Mouse (Mus musculus): ENCODE results near the gene Glb1l3. TPM values are rescaled to one million over a fixed set of nuclear protein-coding genes. Genes with fewer than 3 reads are reported as not detected.
"Not testable (repeated sequence)": the region's sequence is repeated elsewhere in the genome, so short reads cannot be mapped to it uniquely, and the experiment has no call there.

Glb1l3 gene
- polyA plus RNA-seq (2014; fragmentation: Nextera tagmentation; extraction: Ambion mirVana) = not detected in 2 replicates

GRCm38 (mm10) chr9:26860751-26861150, at the start of gene Glb1l3:
TSS of gene Glb1l3 (minus strand) at chr9:26860890.
- H3K27ac ChIP-seq (replicated peaks; ENCODE audit: low read depth, low read length) = no peak within 1 kb of the TSS
- H3K36me3 ChIP-seq (ENCODE audit: control insufficient read depth, insufficient read depth, low read length) = no peaks in the 10 kb centered on the region
- 85% methylated on average over 5 of the region's 5 CpGs for WGBS
- H3K27me3 ChIP-seq (ENCODE audit: control insufficient read depth, insufficient read depth, low read length) = no peaks in the 10 kb centered on the region
- H3K4me1 ChIP-seq (ENCODE audit: control insufficient read depth, insufficient read depth, low read length) = no peaks in the 10 kb centered on the region
- H3K9ac ChIP-seq (ENCODE audit: low read length) = no peak within 1 kb of the TSS
- DNase-seq (ENCODE audit: low spot score) (no peak), ATAC-seq (ENCODE audit: insufficient number of reproducible peaks, low FRiP score, low TSS enrichment, low read depth) (no peak)
- no peaks in the 10 kb centered on the region for H3K9me3 ChIP-seq (ENCODE audit: control insufficient read depth, low read length)
- no peak within 1 kb of the TSS for H3K4me3 ChIP-seq (ENCODE audit: low read depth, low read length)
- H3K4me2 ChIP-seq (ENCODE audit: low read depth, severe bottlenecking) = no peak within 1 kb of the TSS

- ATAC-seq (ENCODE audit: insufficient number of reproducible peaks, low FRiP score, low TSS enrichment, low read depth) = not testable (repeated sequence)
These were observed 9.2 kb upstream of the Glb1l3 start for GRCm38 (mm10) chr9:26869856-26870255.

GRCm38 (mm10) chr9:26831089-26831488, 29.6 kb downstream of the Glb1l3 start:
- no peak for DNase-seq (ENCODE audit: low spot score)
- WGBS = 87% methylated on average over 3 of the region's 3 CpGs
- no peak overlapping the region for H3K4me3 ChIP-seq (ENCODE audit: low read depth, low read length)
- H3K27me3 ChIP-seq (ENCODE audit: control insufficient read depth, insufficient read depth, low read length) = no peaks in the 10 kb centered on the region
- no peaks in the 10 kb centered on the region for H3K36me3 ChIP-seq (ENCODE audit: control insufficient read depth, insufficient read depth, low read length)
- no peak overlapping the region for H3K9ac ChIP-seq (ENCODE audit: low read length)
- no peaks in the 10 kb centered on the region for H3K9me3 ChIP-seq (ENCODE audit: control insufficient read depth, low read length)
- no peak overlapping the region for H3K4me2 ChIP-seq (ENCODE audit: low read depth, severe bottlenecking)
- no peak for ATAC-seq (ENCODE audit: insufficient number of reproducible peaks, low FRiP score, low TSS enrichment, low read depth)
- H3K4me1 ChIP-seq (ENCODE audit: control insufficient read depth, insufficient read depth, low read length) = no peaks in the 10 kb centered on the region
- H3K27ac ChIP-seq (replicated peaks; ENCODE audit: low read depth, low read length) = no peak overlapping the region

More at GRCm38 (mm10) chr9:26869856-26870255, 9.2 kb upstream of the Glb1l3 start:
- not testable (repeated sequence) for H3K9ac ChIP-seq (ENCODE audit: low read length); H3K9me3 ChIP-seq (ENCODE audit: control insufficient read depth, low read length); H3K4me1 ChIP-seq (ENCODE audit: control insufficient read depth, insufficient read depth, low read length); H3K27me3 ChIP-seq (ENCODE audit: control insufficient read depth, insufficient read depth, low read length); H3K4me2 ChIP-seq (ENCODE audit: low read depth, severe bottlenecking); DNase-seq (ENCODE audit: low spot score); H3K36me3 ChIP-seq (ENCODE audit: control insufficient read depth, insufficient read depth, low read length); H3K4me3 ChIP-seq (ENCODE audit: low read depth, low read length); H3K27ac ChIP-seq (replicated peaks; ENCODE audit: low read depth, low read length)
- 81% methylated on average over 7 of the region's 7 CpGs for WGBS

- Histone ChIP-seq H3K4me3 (ENCODE audit: low read depth, low read length) (no peak overlapping the region), H3K9ac (ENCODE audit: low read length) (no peak overlapping the region), H3K4me2 (ENCODE audit: low read depth, severe bottlenecking) (no peak overlapping the region), H3K4me1 (ENCODE audit: control insufficient read depth, insufficient read depth, low read length) (no peaks in the 10 kb centered on the region), H3K27ac (replicated peaks; ENCODE audit: low read depth, low read length) (no peak overlapping the region), H3K36me3 (ENCODE audit: control insufficient read depth, insufficient read depth, low read length) (no peaks in the 10 kb centered on the region), H3K9me3 (ENCODE audit: control insufficient read depth, low read length) (no peaks in the 10 kb centered on the region), H3K27me3 (ENCODE audit: control insufficient read depth, insufficient read depth, low read length) (no peaks in the 10 kb centered on the region)
- DNase-seq (ENCODE audit: low spot score) (no peak), ATAC-seq (ENCODE audit: insufficient number of reproducible peaks, low FRiP score, low TSS enrichment, low read depth) (no peak)
- WGBS = 95% methylated on average over 1 of the region's 1 CpGs
These were observed 40.7 kb downstream of the Glb1l3 start for GRCm38 (mm10) chr9:26819942-26820341.

DNA sequence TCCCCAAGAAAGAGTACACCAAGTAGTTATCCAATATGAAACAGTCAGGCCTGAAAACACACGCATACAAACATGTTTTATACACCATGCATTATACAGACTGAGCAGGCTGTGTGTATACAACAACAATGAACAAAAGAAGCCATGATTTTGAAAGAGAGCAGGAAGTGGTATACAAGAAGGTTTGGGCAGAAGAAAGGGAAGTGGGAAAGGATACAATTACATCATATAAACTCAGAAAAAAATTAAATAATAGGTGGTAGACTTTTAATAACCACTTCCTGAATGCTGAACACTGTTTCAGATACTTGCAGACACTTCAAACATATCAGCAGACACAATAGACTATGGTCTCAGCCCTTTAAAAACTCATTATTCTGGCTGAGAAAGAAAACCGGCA, 52.0 kb downstream of the Glb1l3 start:
- no peaks in the 10 kb centered on the region for H3K9me3 ChIP-seq (ENCODE audit: control insufficient read depth, low read length)
- H3K27ac ChIP-seq (replicated peaks; ENCODE audit: low read depth, low read length) = no peak overlapping the region
- WGBS = 81% methylated on average over 2 of the region's 2 CpGs
- ATAC-seq (ENCODE audit: insufficient number of reproducible peaks, low FRiP score, low TSS enrichment, low read depth) (no peak), DNase-seq (ENCODE audit: low spot score) (no peak)
- H3K27me3 ChIP-seq (ENCODE audit: control insufficient read depth, insufficient read depth, low read length) = no peaks in the 10 kb centered on the region
- H3K4me1 ChIP-seq (ENCODE audit: control insufficient read depth, insufficient read depth, low read length) = no peaks in the 10 kb centered on the region
- H3K4me2 ChIP-seq (ENCODE audit: low read depth, severe bottlenecking) = no peak overlapping the region
- no peak overlapping the region for H3K4me3 ChIP-seq (ENCODE audit: low read depth, low read length)
- H3K36me3 ChIP-seq (ENCODE audit: control insufficient read depth, insufficient read depth, low read length) = no peaks in the 10 kb centered on the region
- no peak overlapping the region for H3K9ac ChIP-seq (ENCODE audit: low read length)

DNA sequence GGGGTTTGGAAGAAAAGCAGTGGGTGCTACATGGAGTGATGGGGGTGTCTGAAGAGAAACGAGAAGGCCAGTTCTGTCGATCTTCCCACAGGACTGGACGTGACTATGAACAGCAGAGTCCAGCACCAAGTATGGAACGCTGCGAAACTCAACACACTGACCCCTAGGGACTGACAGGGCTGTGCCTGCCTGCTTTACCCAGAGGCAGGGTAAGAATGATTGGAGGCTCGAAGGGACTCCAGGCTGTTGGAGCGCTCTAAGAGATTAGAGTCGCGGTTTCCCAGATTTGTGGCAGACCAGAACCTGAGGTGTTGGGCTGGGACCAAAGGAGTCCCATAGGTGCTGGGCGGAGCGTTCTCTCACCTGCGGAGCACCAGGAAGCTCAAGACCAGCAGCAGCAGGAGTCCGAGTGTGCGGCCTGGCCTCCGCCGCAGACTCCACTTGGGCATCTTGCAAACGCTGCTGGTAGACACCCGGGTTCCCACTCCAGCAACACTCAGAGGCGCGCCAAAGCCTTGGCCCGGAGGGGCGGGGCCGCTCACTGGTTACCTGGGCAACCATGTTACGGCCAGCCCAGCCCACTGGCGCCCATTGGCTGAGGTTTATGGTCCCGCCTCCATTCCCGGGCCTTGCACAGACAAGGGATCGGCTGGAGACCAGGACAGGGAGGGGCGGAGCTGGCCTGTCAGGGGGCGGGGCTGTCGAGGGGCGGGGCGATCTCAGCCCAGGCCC, 54.6 kb downstream of the Glb1l3 start, which contains the start of gene Glb1l2:
Gene Glb1l2, minus strand, starts transcription at position 534 of the 732 bp plus-strand sequence.
- 2% methylated on average over 33 of the region's 33 CpGs for whole genome bisulfite sequencing
- peak; percentile 100 for ATAC-seq (ENCODE audit: insufficient number of reproducible peaks, low FRiP score, low TSS enrichment, low read depth)
- Histone ChIP-seq H3K4me2 (ENCODE audit: low read depth, severe bottlenecking) (peak within 1 kb of the TSS; percentile 64), H3K27ac (replicated peaks; ENCODE audit: low read depth, low read length) (no peak within 1 kb of the TSS; the same call in 1 of the 2 replicates), H3K4me1 (ENCODE audit: control insufficient read depth, insufficient read depth, low read length) (no peaks in the 10 kb centered on the region), H3K4me3 (ENCODE audit: low read depth, low read length) (peak within 1 kb of the TSS; percentile 36), H3K36me3 (ENCODE audit: control insufficient read depth, insufficient read depth, low read length) (no peaks in the 10 kb centered on the region), H3K9ac (ENCODE audit: low read length) (peak within 1 kb of the TSS; percentile 24), H3K9me3 (ENCODE audit: control insufficient read depth, low read length) (no peaks in the 10 kb centered on the region), H3K27me3 (ENCODE audit: control insufficient read depth, insufficient read depth, low read length) (no peaks in the 10 kb centered on the region)
- peak; percentile 97 for DNase-seq (ENCODE audit: low spot score)

- DNase-seq (ENCODE audit: low spot score) = no peak
- ATAC-seq (ENCODE audit: insufficient number of reproducible peaks, low FRiP score, low TSS enrichment, low read depth) = no peak
- H3K4me2 ChIP-seq (ENCODE audit: low read depth, severe bottlenecking) = no peak overlapping the region
These were observed 56.4 kb downstream of the Glb1l3 start for GRCm38 (mm10) chr9:26804321-26804720.

DNA sequence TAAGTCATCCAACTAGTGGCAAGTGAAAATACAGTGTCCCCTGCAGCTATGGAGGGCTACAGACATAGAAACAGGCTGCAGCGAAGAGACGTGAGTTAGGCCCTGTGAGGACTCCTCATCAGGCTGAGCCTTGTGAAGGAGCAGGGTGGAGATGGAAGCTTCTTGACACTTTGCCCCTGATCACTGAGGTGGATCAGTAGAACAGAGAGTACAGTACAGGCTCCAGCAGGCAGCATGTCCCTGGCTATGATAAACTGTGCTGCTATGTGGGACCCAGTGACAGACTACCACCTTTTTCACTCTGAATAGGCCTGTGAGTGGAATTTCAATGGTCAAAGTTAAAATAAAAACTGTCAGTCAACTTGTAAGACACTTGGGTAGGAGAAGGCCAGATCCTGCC, 60.3 kb downstream of the Glb1l3 start:
- ATAC-seq (ENCODE audit: insufficient number of reproducible peaks, low FRiP score, low TSS enrichment, low read depth) = no peak
- Histone ChIP-seq H3K4me1 (ENCODE audit: control insufficient read depth, insufficient read depth, low read length) (no peaks in the 10 kb centered on the region), H3K4me3 (ENCODE audit: low read depth, low read length) (no peak overlapping the region), H3K9me3 (ENCODE audit: control insufficient read depth, low read length) (no peaks in the 10 kb centered on the region), H3K4me2 (ENCODE audit: low read depth, severe bottlenecking) (no peak overlapping the region), H3K36me3 (ENCODE audit: control insufficient read depth, insufficient read depth, low read length) (no peaks in the 10 kb centered on the region), H3K9ac (ENCODE audit: low read length) (no peak overlapping the region), H3K27me3 (ENCODE audit: control insufficient read depth, insufficient read depth, low read length) (no peaks in the 10 kb centered on the region), H3K27ac (replicated peaks; ENCODE audit: low read depth, low read length) (no peak overlapping the region)
- WGBS = 97% methylated on average over 2 of the region's 2 CpGs
- DNase-seq (ENCODE audit: low spot score) = no peak

More at GRCm38 (mm10) chr9:26804321-26804720, 56.4 kb downstream of the Glb1l3 start:
- Histone ChIP-seq H3K4me1 (ENCODE audit: control insufficient read depth, insufficient read depth, low read length) (no peaks in the 10 kb centered on the region), H3K27me3 (ENCODE audit: control insufficient read depth, insufficient read depth, low read length) (no peaks in the 10 kb centered on the region), H3K4me3 (ENCODE audit: low read depth, low read length) (no peak overlapping the region), H3K36me3 (ENCODE audit: control insufficient read depth, insufficient read depth, low read length) (no peaks in the 10 kb centered on the region), H3K9me3 (ENCODE audit: control insufficient read depth, low read length) (no peaks in the 10 kb centered on the region), H3K27ac (replicated peaks; ENCODE audit: low read depth, low read length) (no peak overlapping the region), H3K9ac (ENCODE audit: low read length) (no peak overlapping the region)
